Mouse (Mus musculus) embryo, embryonic 9.5 days (tissue): ENCODE data around the gene Laptm5.

Experiments
- DNase-seq: peaks from one replicate; pipeline ENCODE4 v3.0.0-alpha.2; 2017; ENCODE audit errors: extremely low spot score

The Laptm5 gene

GRCm38 (mm10) chr4:130899782-130900427 lies 13.0 kb upstream of the Laptm5 start:
- no peak for DNase-seq

DNA sequence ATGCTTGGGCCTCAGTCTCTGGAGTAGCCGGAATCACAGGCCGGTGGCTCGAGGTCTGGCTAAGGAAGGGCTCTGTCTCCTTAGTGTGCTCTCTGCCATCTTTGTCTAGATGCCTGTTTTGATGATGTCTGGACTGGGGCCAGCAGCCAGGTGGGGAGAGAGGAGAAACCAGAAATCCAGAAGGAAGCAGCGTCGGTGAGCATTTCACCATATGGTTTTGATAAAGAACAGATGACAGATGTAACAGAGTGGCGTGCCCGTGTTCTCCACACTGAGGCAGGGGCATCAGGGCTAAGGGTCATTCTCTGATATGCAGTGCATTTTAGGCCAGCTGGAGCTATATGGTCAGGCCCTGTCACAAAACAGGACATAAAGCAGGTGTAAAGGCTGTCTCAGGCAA lies 12.2 kb upstream of the Laptm5 start:
- DNase-seq, result no peak

GRCm38 (mm10) chr4:130902289-130902781 lies 10.6 kb upstream of the Laptm5 start:
- peak; percentile 27 for DNase-seq

DNA sequence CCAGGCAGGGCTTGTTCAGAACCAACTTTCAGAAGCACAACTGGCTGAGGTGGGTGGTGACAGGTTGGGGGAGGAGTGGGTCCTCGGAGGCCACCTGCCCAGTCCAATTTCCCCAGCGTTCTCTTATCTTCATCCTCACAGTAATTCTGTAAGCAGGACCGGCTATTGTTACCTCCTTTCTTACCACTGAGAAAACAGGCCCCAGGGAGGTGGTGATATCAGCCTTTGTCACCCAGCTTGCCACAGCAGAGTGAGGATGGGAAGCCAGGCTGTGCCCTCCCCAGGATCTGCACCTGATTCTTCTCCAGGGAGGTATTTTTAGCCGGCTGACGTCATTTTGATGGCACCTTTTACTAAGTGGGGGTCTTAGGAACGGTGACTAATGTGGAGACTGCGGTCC lies 7.9 kb upstream of the Laptm5 start:
- DNase-seq, result no peak

DNA sequence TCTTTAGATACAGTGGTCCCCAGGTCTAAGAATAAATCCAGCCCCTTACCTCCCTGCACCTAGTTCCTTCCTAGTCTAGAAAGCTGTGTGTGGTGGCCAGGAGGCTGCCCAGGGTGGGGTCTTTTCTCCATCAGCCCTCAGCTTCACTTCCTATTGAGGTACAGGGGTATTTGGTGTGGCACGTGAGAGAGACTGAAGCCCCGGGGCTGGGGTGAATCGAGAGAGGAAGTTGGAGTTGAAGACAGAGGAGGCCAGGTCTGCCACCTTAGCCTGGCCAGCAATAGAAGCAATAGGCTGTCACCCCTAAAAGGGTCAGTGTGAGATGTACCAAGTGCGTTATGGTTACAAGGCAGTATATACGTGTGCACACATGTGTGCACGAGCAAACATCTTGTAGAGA lies 7.0 kb upstream of the Laptm5 start:
- no peak for DNase-seq

DNA sequence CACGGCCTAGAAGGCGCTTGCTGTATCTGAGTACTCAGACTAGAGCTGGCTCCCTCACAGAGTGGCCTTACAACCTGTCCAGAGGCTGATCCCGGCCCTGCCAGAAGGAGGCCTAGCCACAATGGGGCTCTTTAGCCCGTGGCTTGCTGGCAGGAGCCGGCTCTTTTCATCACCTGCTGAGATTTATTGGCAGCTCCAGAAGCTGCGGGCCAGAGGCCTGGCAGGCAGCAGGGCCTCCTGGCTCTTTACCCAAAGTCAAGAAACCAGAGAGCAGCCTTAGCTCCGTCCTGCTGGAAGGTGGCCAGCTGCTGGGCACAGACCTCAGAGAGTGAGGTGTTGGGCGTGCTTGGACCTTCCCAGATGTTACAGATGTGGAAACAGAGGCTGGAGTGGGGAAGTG lies 6.6 kb upstream of the Laptm5 start:
- no peak for DNase-seq

- no peak for DNase-seq
These were observed 5.5 kb upstream of the Laptm5 start for GRCm38 (mm10) chr4:130907200-130908069.

GRCm38 (mm10) chr4:130908133-130908532 lies 4.8 kb upstream of the Laptm5 start:
- no peak for DNase-seq

- no peak for DNase-seq
These were observed 3.6 kb upstream of the Laptm5 start for GRCm38 (mm10) chr4:130909167-130909874.

DNA sequence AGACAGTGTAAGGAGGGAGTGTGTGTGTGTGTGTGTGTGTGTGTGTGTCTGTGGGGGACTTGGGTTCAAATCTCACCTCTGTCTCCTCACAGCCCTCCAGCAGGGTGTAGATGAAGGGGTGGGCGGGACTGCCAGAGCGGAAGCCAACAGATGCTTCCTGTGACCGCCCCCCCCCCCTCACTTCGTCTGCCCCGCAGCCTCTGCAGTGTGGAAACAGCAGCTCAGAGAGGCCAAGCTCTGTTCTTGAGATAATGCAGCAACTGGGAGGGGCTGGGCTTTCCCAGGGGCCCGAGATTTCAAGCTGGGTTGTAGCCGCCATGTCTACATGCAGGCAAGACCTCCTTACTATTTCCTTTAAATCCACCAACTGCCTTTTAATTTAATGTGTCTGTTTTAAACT lies 2.3 kb upstream of the Laptm5 start:
- no peak for DNase-seq

- DNase-seq, result no peak
These were observed 299 bp upstream of the Laptm5 start for GRCm38 (mm10) chr4:130912626-130913025.

- DNase-seq, result no peak
These were observed 586 bp downstream of the Laptm5 start for GRCm38 (mm10) chr4:130913511-130913910.

- DNase-seq, result no peak
These were observed 1.1 kb downstream of the Laptm5 start for GRCm38 (mm10) chr4:130914011-130914410.

- no peak for DNase-seq
These were observed 1.6 kb downstream of the Laptm5 start for GRCm38 (mm10) chr4:130914527-130914926.

- DNase-seq, result no peak
These were observed 2.2 kb downstream of the Laptm5 start for GRCm38 (mm10) chr4:130915006-130915667.

GRCm38 (mm10) chr4:130915668-130916035 lies 2.7 kb downstream of the Laptm5 start:
- no peak for DNase-seq

DNA sequence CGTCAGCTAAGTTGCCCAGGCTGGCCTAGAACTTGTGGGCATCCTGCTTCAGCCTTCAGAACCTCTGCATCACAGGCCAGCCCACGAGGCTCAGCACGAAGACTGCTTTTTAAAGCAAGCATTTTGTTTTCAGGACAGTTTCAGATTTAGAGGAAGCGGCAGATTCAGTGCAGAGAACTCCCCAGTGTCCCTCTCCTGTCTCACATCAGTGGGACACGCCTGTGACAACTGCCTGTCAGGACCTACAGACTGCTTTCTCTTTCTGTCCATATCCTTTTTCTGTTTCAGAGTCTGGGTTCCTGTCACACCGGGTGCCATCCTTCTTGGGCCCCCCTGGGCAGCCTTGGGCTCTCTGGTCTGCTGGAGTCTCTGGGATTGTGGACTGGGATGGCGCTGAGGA lies 3.7 kb downstream of the Laptm5 start:
- DNase-seq, result no peak

- no peak for DNase-seq
These were observed 4.6 kb downstream of the Laptm5 start for GRCm38 (mm10) chr4:130917564-130917963.

DNA sequence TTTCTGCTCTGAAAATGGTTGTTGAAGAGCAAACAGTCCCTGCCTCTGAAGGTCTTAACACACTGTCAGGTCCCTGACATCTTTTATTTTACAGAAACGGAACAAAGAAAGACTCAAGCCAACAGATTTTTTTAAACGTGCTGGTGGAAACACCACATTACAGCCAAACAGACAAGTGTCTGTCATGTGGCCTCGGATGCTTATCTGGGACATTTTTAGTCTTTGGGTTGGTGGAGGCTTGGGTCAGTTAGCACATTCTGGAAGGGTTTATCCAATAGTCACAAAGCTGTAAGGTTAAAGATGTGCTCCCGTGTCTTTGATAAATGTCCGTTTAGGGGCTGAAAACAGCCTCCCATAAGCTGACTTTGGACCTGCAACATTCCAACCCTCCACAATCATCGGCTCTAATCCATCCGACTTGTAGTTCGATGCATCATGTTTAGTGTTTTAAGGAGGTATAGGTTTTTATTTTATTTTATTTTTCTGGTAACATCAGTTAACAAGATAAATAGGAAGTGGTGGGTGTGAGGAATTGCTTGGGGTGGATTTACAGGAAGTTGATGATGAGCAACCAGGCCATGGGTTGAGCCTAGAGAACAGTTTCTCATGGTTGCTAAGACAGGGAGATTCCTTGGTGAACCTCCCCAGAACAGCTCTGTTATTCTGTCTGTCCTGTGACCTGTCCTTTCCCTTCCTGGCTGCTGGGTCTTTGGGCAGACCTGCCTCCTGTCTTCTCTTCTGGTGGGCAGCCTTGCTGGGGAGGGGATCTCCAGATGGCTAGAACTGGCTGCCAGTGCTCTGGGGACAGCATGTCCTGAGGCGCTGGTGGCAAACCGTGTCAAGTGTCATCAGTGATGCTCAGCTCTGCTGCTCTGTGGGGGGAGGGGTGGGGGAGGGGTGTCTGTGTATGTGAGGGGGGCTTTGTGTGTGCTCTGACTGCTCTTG lies 6.2 kb downstream of the Laptm5 start:
- no peak for DNase-seq

GRCm38 (mm10) chr4:130919750-130920356 lies 6.9 kb downstream of the Laptm5 start:
- no peak for DNase-seq
